Mouse (Mus musculus): ENCODE measurements at regions not wholly inside any gene's neighbourhood (a gene's known extent, or its start where the extent isn't known, plus 50 kb on each side); places are given as distances from the start of the nearest gene placed in this dataset.

- Histone ChIP-seq H3K9me3 (ENCODE audit: control insufficient read depth, low read length) (no peaks in the 10 kb centered on the region), H3K27me3 (replicated peaks; ENCODE audit: control insufficient read depth, insufficient read depth, low read length) (no peaks in the 10 kb centered on the region), H3K4me1 (ENCODE audit: control insufficient read depth, insufficient read depth, low read length) (no peaks in the 10 kb centered on the region), H3K27ac (ENCODE audit: low read length) (no peak overlapping the region), H3K9ac (ENCODE audit: low read depth, low read length) (no peak overlapping the region), H3K36me3 (ENCODE audit: control insufficient read depth, insufficient read depth, low read length) (no peaks in the 10 kb centered on the region), H3K4me3 (ENCODE audit: low read length) (no peak overlapping the region), H3K4me2 (ENCODE audit: low read depth, low read length) (no peak overlapping the region)
- ATAC-seq = no peak
- 64% methylated on average over 6 of the region's 6 CpGs for whole genome bisulfite sequencing
These were observed 603.2 kb upstream of the Klf6 start for GRCm38 (mm10) chr13:5257891-5258660.

GRCm38 (mm10) chr13:5259760-5260159 is 601.5 kb upstream of the Klf6 start:
- H3K27me3 ChIP-seq (replicated peaks; ENCODE audit: control insufficient read depth, insufficient read depth, low read length) = no peaks in the 10 kb centered on the region
- H3K4me1 ChIP-seq (ENCODE audit: control insufficient read depth, insufficient read depth, low read length) = no peaks in the 10 kb centered on the region
- H3K4me3 ChIP-seq (ENCODE audit: low read length) = no peak overlapping the region
- no peak overlapping the region for H3K27ac ChIP-seq (ENCODE audit: low read length)
- H3K9ac ChIP-seq (ENCODE audit: low read depth, low read length) = no peak overlapping the region
- 84% methylated on average over 3 of the region's 3 CpGs for WGBS
- H3K4me2 ChIP-seq (ENCODE audit: low read depth, low read length) = no peak overlapping the region
- ATAC-seq = no peak
- no peaks in the 10 kb centered on the region for H3K9me3 ChIP-seq (ENCODE audit: control insufficient read depth, low read length)
- H3K36me3 ChIP-seq (ENCODE audit: control insufficient read depth, insufficient read depth, low read length) = no peaks in the 10 kb centered on the region

GRCm38 (mm10) chr13:5272506-5273192 is 588.6 kb upstream of the Klf6 start:
- no peaks in the 10 kb centered on the region for H3K36me3 ChIP-seq (ENCODE audit: control insufficient read depth, insufficient read depth, low read length)
- H3K27ac ChIP-seq (ENCODE audit: low read length) = no peak overlapping the region
- no peaks in the 10 kb centered on the region for H3K27me3 ChIP-seq (replicated peaks; ENCODE audit: control insufficient read depth, insufficient read depth, low read length)
- no peak overlapping the region for H3K4me2 ChIP-seq (ENCODE audit: low read depth, low read length)
- no peak for ATAC-seq
- H3K9me3 ChIP-seq (ENCODE audit: control insufficient read depth, low read length) = no peaks in the 10 kb centered on the region
- no peak overlapping the region for H3K4me3 ChIP-seq (ENCODE audit: low read length)
- 60% methylated on average over 1 of the region's 1 CpGs for WGBS
- no peaks in the 10 kb centered on the region for H3K4me1 ChIP-seq (ENCODE audit: control insufficient read depth, insufficient read depth, low read length)
- no peak overlapping the region for H3K9ac ChIP-seq (ENCODE audit: low read depth, low read length)

- Histone ChIP-seq H3K4me2 (ENCODE audit: low read depth, low read length) (no peak overlapping the region), H3K4me1 (ENCODE audit: control insufficient read depth, insufficient read depth, low read length) (no peaks in the 10 kb centered on the region), H3K27ac (ENCODE audit: low read length) (no peak overlapping the region), H3K27me3 (replicated peaks; ENCODE audit: control insufficient read depth, insufficient read depth, low read length) (no peaks in the 10 kb centered on the region), H3K4me3 (ENCODE audit: low read length) (no peak overlapping the region), H3K9ac (ENCODE audit: low read depth, low read length) (no peak overlapping the region), H3K36me3 (ENCODE audit: control insufficient read depth, insufficient read depth, low read length) (no peaks in the 10 kb centered on the region), H3K9me3 (ENCODE audit: control insufficient read depth, low read length) (no peaks in the 10 kb centered on the region)
- no peak for ATAC-seq
- 67% methylated on average over 1 of the region's 1 CpGs for WGBS
These were observed 584.7 kb upstream of the Klf6 start for GRCm38 (mm10) chr13:5276564-5276963.

- ATAC-seq = no peak
- 85% methylated on average over 1 of the region's 1 CpGs for WGBS
- Histone ChIP-seq H3K27me3 (replicated peaks; ENCODE audit: control insufficient read depth, insufficient read depth, low read length) (no peaks in the 10 kb centered on the region), H3K27ac (ENCODE audit: low read length) (no peak overlapping the region), H3K9me3 (ENCODE audit: control insufficient read depth, low read length) (no peaks in the 10 kb centered on the region), H3K36me3 (ENCODE audit: control insufficient read depth, insufficient read depth, low read length) (no peaks in the 10 kb centered on the region), H3K4me3 (ENCODE audit: low read length) (no peak overlapping the region), H3K4me2 (ENCODE audit: low read depth, low read length) (no peak overlapping the region), H3K4me1 (ENCODE audit: control insufficient read depth, insufficient read depth, low read length) (no peaks in the 10 kb centered on the region), H3K9ac (ENCODE audit: low read depth, low read length) (no peak overlapping the region)
These were observed 571.4 kb upstream of the Klf6 start for GRCm38 (mm10) chr13:5289753-5290449.

GRCm38 (mm10) chr13:5302141-5302540 is 559.1 kb upstream of the Klf6 start:
- H3K36me3 ChIP-seq (ENCODE audit: control insufficient read depth, insufficient read depth, low read length) = no peaks in the 10 kb centered on the region
- H3K27ac ChIP-seq (ENCODE audit: low read length) = no peak overlapping the region
- no peak overlapping the region for H3K4me3 ChIP-seq (ENCODE audit: low read length)
- H3K4me2 ChIP-seq (ENCODE audit: low read depth, low read length) = no peak overlapping the region
- H3K9me3 ChIP-seq (ENCODE audit: control insufficient read depth, low read length) = no peaks in the 10 kb centered on the region
- no peak overlapping the region for H3K9ac ChIP-seq (ENCODE audit: low read depth, low read length)
- H3K4me1 ChIP-seq (ENCODE audit: control insufficient read depth, insufficient read depth, low read length) = no peaks in the 10 kb centered on the region
- ATAC-seq = no peak
- WGBS = 16% methylated on average over 1 of the region's 1 CpGs
- no peaks in the 10 kb centered on the region for H3K27me3 ChIP-seq (replicated peaks; ENCODE audit: control insufficient read depth, insufficient read depth, low read length)

- Histone ChIP-seq H3K27me3 (replicated peaks; ENCODE audit: control insufficient read depth, insufficient read depth, low read length) (no peaks in the 10 kb centered on the region), H3K9me3 (ENCODE audit: control insufficient read depth, low read length) (no peaks in the 10 kb centered on the region), H3K27ac (ENCODE audit: low read length) (peak overlapping the region; percentile 27; the same call in 1 of the 2 replicates), H3K9ac (ENCODE audit: low read depth, low read length) (no peak overlapping the region), H3K36me3 (ENCODE audit: control insufficient read depth, insufficient read depth, low read length) (no peaks in the 10 kb centered on the region), H3K4me2 (ENCODE audit: low read depth, low read length) (no peak overlapping the region), H3K4me3 (ENCODE audit: low read length) (no peak overlapping the region), H3K4me1 (ENCODE audit: control insufficient read depth, insufficient read depth, low read length) (no peaks in the 10 kb centered on the region)
- ATAC-seq = no peak
- WGBS = 50% methylated on average over 4 of the region's 4 CpGs
These were observed 554.6 kb upstream of the Klf6 start for GRCm38 (mm10) chr13:5306688-5307087.

GRCm38 (mm10) chr13:5313297-5313696 is 548.0 kb upstream of the Klf6 start:
- 53% methylated on average over 2 of the region's 2 CpGs for WGBS
- Histone ChIP-seq H3K9ac (ENCODE audit: low read depth, low read length) (no peak overlapping the region), H3K4me1 (ENCODE audit: control insufficient read depth, insufficient read depth, low read length) (no peaks in the 10 kb centered on the region), H3K27ac (ENCODE audit: low read length) (no peak overlapping the region), H3K27me3 (replicated peaks; ENCODE audit: control insufficient read depth, insufficient read depth, low read length) (no peaks in the 10 kb centered on the region), H3K4me2 (ENCODE audit: low read depth, low read length) (no peak overlapping the region), H3K36me3 (ENCODE audit: control insufficient read depth, insufficient read depth, low read length) (no peaks in the 10 kb centered on the region), H3K9me3 (ENCODE audit: control insufficient read depth, low read length) (no peaks in the 10 kb centered on the region), H3K4me3 (ENCODE audit: low read length) (no peak overlapping the region)
- ATAC-seq = no peak

- H3K27me3 ChIP-seq (replicated peaks; ENCODE audit: control insufficient read depth, insufficient read depth, low read length) = no peaks in the 10 kb centered on the region
- no peak overlapping the region for H3K4me3 ChIP-seq (ENCODE audit: low read length)
- H3K4me1 ChIP-seq (ENCODE audit: control insufficient read depth, insufficient read depth, low read length) = no peaks in the 10 kb centered on the region
- no peak overlapping the region for H3K4me2 ChIP-seq (ENCODE audit: low read depth, low read length)
- no peak for ATAC-seq
- no peak overlapping the region for H3K9ac ChIP-seq (ENCODE audit: low read depth, low read length)
- 56% methylated on average over 1 of the region's 1 CpGs for WGBS
- H3K9me3 ChIP-seq (ENCODE audit: control insufficient read depth, low read length) = no peaks in the 10 kb centered on the region
- H3K36me3 ChIP-seq (ENCODE audit: control insufficient read depth, insufficient read depth, low read length) = no peaks in the 10 kb centered on the region
- no peak overlapping the region for H3K27ac ChIP-seq (ENCODE audit: low read length)
These were observed 546.3 kb upstream of the Klf6 start for GRCm38 (mm10) chr13:5315011-5315410.
